Mouse (Mus musculus): ENCODE results near the gene Pgc.

DNA sequence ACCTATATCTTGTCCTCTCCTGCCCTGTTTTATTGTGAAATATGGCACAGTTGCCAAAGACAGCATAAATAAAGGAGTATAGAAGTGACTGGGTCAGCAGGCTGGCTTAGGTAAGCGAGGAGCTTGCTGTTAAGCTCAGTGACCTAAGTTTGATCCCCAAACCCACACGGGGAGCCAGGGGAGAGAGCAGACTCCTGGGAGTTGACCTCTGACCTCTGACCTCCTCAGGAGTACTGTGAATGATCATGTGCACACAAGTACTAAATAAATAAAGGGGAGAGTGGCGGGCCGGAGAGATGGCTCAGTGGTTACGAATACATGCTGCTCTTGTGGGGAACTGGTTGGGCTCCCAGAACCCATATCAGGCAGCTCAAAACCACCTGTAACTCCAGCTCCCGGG is 23.5 kb downstream of the Pgc start:
- TF ChIP-seq CTCF (IDR thresholded peaks at IDR 0.05; ENCODE audit: extremely low read depth, insufficient read depth, insufficient read length, insufficient replicate concordance), result no peak
- TF ChIP-seq POLR2A (IDR thresholded peaks at IDR 0.05; ENCODE audit: low read depth, low read length), result no peak

Data from spleen, adult 2 months (tissue).